Mouse (Mus musculus) MEL (cell line): ENCODE results near the gene Arhgap45. TPM values are rescaled to one million over a fixed set of nuclear protein-coding genes. Genes with fewer than 3 reads are reported as not detected.

Experiments used
- DNase-seq: peaks from one replicate; pipeline ENCODE4 v3.0.0; 2011; ENCODE audit warnings: low read depth, low spot score
- H3K27ac ChIP-seq: 2 replicates; pipeline ENCODE4 v1.5.1; 2012; ENCODE audit warnings: low read depth, mild to moderate bottlenecking, control low read depth, low read length, moderate library complexity; ENCODE audit not compliant: control insufficient read depth
- H3K27me3 ChIP-seq, 2 experiments: fragments of 150-350 bp in 1 of 2; sonication (generic) in 1 of 2; 2 replicates each; pipeline ENCODE4 v1.6.1; 2012; ENCODE audit warnings: low read length in 2 of 2, mild to moderate bottlenecking in 2 of 2, improper control_type of control experiment in 1 of 2, moderate library complexity in 1 of 2; ENCODE audit not compliant: insufficient read depth in 2 of 2, control insufficient read depth in 1 of 2
- H3K36me3 ChIP-seq, 2 experiments: 2 replicates each; pipeline ENCODE4 v1.6.1; 2012 to 2014; ENCODE audit warnings: low read length in 2 of 2, improper control_type of control experiment in 1 of 2, inconsistent platforms in 1 of 2, mild to moderate bottlenecking in 1 of 2; ENCODE audit not compliant: insufficient read depth in 2 of 2, control insufficient read depth in 1 of 2
- H3K4me1 ChIP-seq, 2 experiments: fragments of 150-350 bp in 1 of 2; sonication (generic) in 1 of 2; 2 replicates each; pipeline ENCODE4 v1.6.1; 2012; ENCODE audit warnings: low read length in 2 of 2, improper control_type of control experiment in 1 of 2, mild to moderate bottlenecking in 1 of 2; ENCODE audit not compliant: insufficient read depth in 2 of 2, control insufficient read depth in 1 of 2
- H3K4me3 ChIP-seq, 2 experiments: fragments of 150-350 bp in 1 of 2; sonication (generic) in 1 of 2; 2 replicates each; pipeline ENCODE4 v1.5.1; 2012; ENCODE audit warnings: low read depth in 2 of 2, low read length in 2 of 2, mild to moderate bottlenecking in 2 of 2, moderate library complexity in 2 of 2, control low read depth in 1 of 2, improper control_type of control experiment in 1 of 2; ENCODE audit not compliant: control insufficient read depth in 1 of 2, insufficient read depth in 1 of 2
- H3K79me2 ChIP-seq: 2 replicates; pipeline ENCODE4 v1.6.1; 2012; ENCODE audit warnings: mild to moderate bottlenecking, low read length, moderate library complexity; ENCODE audit not compliant: control insufficient read depth, poor library complexity, insufficient read depth
- H3K9ac ChIP-seq: 2 replicates; pipeline ENCODE4 v1.6.1; 2012; ENCODE audit warnings: low read depth, mild to moderate bottlenecking, control low read depth, low read length, moderate library complexity; ENCODE audit not compliant: control insufficient read depth, poor library complexity, severe bottlenecking
- H3K9me3 ChIP-seq: fragments of 150-350 bp; sonication (generic); replicated peaks from 2 replicates; pipeline ENCODE4 v1.6.1; 2012; ENCODE audit warnings: mild to moderate bottlenecking, low read length, improper control_type of control experiment, moderate library complexity; ENCODE audit not compliant: insufficient read depth
- BHLHE40 ChIP-seq: IDR thresholded peaks from 2 replicates; pipeline ENCODE4 v1.6.1; 2012; ENCODE audit warnings: low read depth, mild to moderate bottlenecking, inconsistent platforms, low read length, improper control_type of control experiment, borderline replicate concordance
- CTCF ChIP-seq, 3 experiments: IDR thresholded peaks in 2 of 3; conservative IDR thresholded peaks in 1 of 3; 2 replicates each; pipeline ENCODE4 v1.5.1; 2011 to 2012; ENCODE audit warnings: low read length in 3 of 3, low read depth in 2 of 3, mild to moderate bottlenecking in 2 of 3, improper control_type of control experiment in 1 of 3, inconsistent platforms in 1 of 3, mixed read lengths in 1 of 3, moderate library complexity in 1 of 3; ENCODE audit not compliant: control insufficient read depth in 1 of 3, insufficient read depth in 1 of 3, poor library complexity in 1 of 3, severe bottlenecking in 1 of 3
- E2F4 ChIP-seq: IDR thresholded peaks from 2 replicates; pipeline ENCODE4 v1.6.1; 2011; ENCODE audit warnings: low read depth, low read length, improper control_type of control experiment, borderline replicate concordance
- ELF1 ChIP-seq: IDR thresholded peaks from 2 replicates; pipeline ENCODE4 v1.6.1; 2014; ENCODE audit warnings: low read depth, mild to moderate bottlenecking, inconsistent platforms, low read length, improper control_type of control experiment, moderate library complexity
- GATA1 ChIP-seq: IDR thresholded peaks from 2 replicates; pipeline ENCODE4 v1.6.1; 2011; ENCODE audit warnings: low read depth, low read length, improper control_type of control experiment
- JUND ChIP-seq: IDR thresholded peaks from 2 replicates; pipeline ENCODE4 v1.6.1; 2011; ENCODE audit warnings: low read depth, mild to moderate bottlenecking, improper control_type of control experiment, low read length
- MAZ ChIP-seq: IDR thresholded peaks from 2 replicates; pipeline ENCODE4 v1.6.1; 2012; ENCODE audit warnings: low read depth, mild to moderate bottlenecking, inconsistent platforms, low read length, improper control_type of control experiment
- POLR2A ChIP-seq, 2 experiments: IDR thresholded peaks; 2 replicates each; pipeline ENCODE4 v1.6.1; 2011 to 2012; ENCODE audit warnings: low read length in 2 of 2, mild to moderate bottlenecking in 2 of 2, control low read depth in 1 of 2, improper control_type of control experiment in 1 of 2, low read depth in 1 of 2, moderate library complexity in 1 of 2; ENCODE audit not compliant: control insufficient read depth in 1 of 2, insufficient read depth in 1 of 2, poor library complexity in 1 of 2
- RAD21 ChIP-seq: IDR thresholded peaks from 2 replicates; pipeline ENCODE4 v1.6.1; 2011; ENCODE audit warnings: mild to moderate bottlenecking, low read depth, low read length, improper control_type of control experiment
- RCOR1 ChIP-seq: IDR thresholded peaks from 2 replicates; pipeline ENCODE4 v1.6.1; 2012; ENCODE audit warnings: low read depth, mild to moderate bottlenecking, inconsistent platforms, low read length, improper control_type of control experiment
- SMC3 ChIP-seq: IDR thresholded peaks from 2 replicates; pipeline ENCODE4 v1.6.1; 2011; ENCODE audit warnings: low read depth, low read length, improper control_type of control experiment
- TBP ChIP-seq: IDR thresholded peaks from 2 replicates; pipeline ENCODE4 v1.8.0; 2011; ENCODE audit warnings: low read depth, low read length, improper control_type of control experiment
- TCF12 ChIP-seq: IDR thresholded peaks from 2 replicates; pipeline ENCODE4 v1.6.1; 2014; ENCODE audit warnings: low read depth, mild to moderate bottlenecking, inconsistent platforms, low read length, improper control_type of control experiment, moderate library complexity
- ZC3H11A ChIP-seq: IDR thresholded peaks from 2 replicates; pipeline ENCODE4 v1.6.1; 2012; ENCODE audit warnings: low read depth, mild to moderate bottlenecking, inconsistent platforms, low read length, improper control_type of control experiment
- ZMIZ1 ChIP-seq: IDR thresholded peaks from 2 replicates; pipeline ENCODE4 v1.6.1; 2012; ENCODE audit warnings: low read depth, mild to moderate bottlenecking, inconsistent platforms, low read length, improper control_type of control experiment, moderate library complexity
- polyA plus RNA-seq, 2 experiments: library from polyadenylated mRNA; stranded (reverse) in 1 of 2; unstranded in 1 of 2; fragments of >175 nt in 1 of 2; fragments of >200 nt in 1 of 2; gene quantifications; 2 replicates each; pipeline versions ENCODE4 v1.2.1 to v1.2.4; 2012; ENCODE audit warnings: low replicate concordance in 2 of 2, low read depth in 1 of 2; ENCODE audit not compliant: insufficient read length in 2 of 2, insufficient read depth in 1 of 2, missing spikeins in 1 of 2
- total RNA-seq: library from RNA; depleted of rRNA; stranded (reverse); fragments of 300-350 nt; gene quantifications from 2 replicates; pipeline ENCODE4 v1.2.3, GENCODE M21; 2012

Arhgap45 gene
- total and polyA plus RNA-seq, 3 experiments: 26.2 to 53.6 TPM; not detected in 1

- TF ChIP-seq E2F4: no peak
- peak; percentile 43 to 64 (median 56) for TF ChIP-seq CTCF (IDR thresholded peaks at IDR 0.05 in 2 of 3, conservative IDR thresholded peaks at IDR 0.05 in 1 of 3; ENCODE audit: control insufficient read depth in 1 of 3, insufficient read depth in 1 of 3, low read depth in 2 of 3, low read length in 3 of 3, poor library complexity in 1 of 3, severe bottlenecking in 1 of 3)
- peak; percentile 40 for TF ChIP-seq RAD21
- TF ChIP-seq ZC3H11A: peak; percentile 28; the same call in 1 of the 2 replicates
- no peak for TF ChIP-seq RCOR1
- TF ChIP-seq SMC3: peak; percentile 47
- Histone ChIP-seq H3K4me1 (peaks cover 10 to 19% of the 10 kb centered on the region in 2 experiments), H3K79me2 (peaks cover 12% of the 10 kb centered on the region), H3K36me3 (peaks cover 8 to 11% of the 10 kb centered on the region in 2 experiments), H3K27me3 (no peaks in the 10 kb centered on the region), H3K27ac (no peak overlapping the region), H3K4me3 (no peak overlapping the region), H3K9me3 (no peaks in the 10 kb centered on the region), H3K9ac (no peak overlapping the region)
- DNase-seq: peak; percentile 37
These were observed 1.8 kb upstream of the Arhgap45 start for GRCm38 (mm10) chr10:80014484-80015290.

GRCm38 (mm10) chr10:80015583-80015982, 870 bp upstream of the Arhgap45 start:
- DNase-seq: no peak
- TF ChIP-seq E2F4 (no peak), SMC3 (no peak), POLR2A (IDR thresholded peaks at IDR 0.05; ENCODE audit: control insufficient read depth in 1 of 2, insufficient read depth in 1 of 2, low read depth in 1 of 2, low read length in 2 of 2, poor library complexity in 1 of 2) (no peak), BHLHE40 (no peak), RAD21 (no peak), RCOR1 (no peak), ZMIZ1 (no peak), GATA1 (no peak), MAZ (no peak), ELF1 (no peak), TBP (no peak)
- H3K4me3 ChIP-seq: no peak overlapping the region
- no peak overlapping the region for H3K9ac ChIP-seq
- peaks cover 10 to 19% of the 10 kb centered on the region in 2 experiments for H3K4me1 ChIP-seq
- H3K9me3 ChIP-seq: no peaks in the 10 kb centered on the region
- H3K27me3 ChIP-seq: no peaks in the 10 kb centered on the region
- H3K27ac ChIP-seq: no peak overlapping the region
- peaks cover 12% of the 10 kb centered on the region for H3K79me2 ChIP-seq
- peaks cover 2 to 11% of the 10 kb centered on the region in 2 experiments; a peak in 3 of 4 replicates for H3K36me3 ChIP-seq

- H3K4me1 ChIP-seq: peaks cover 10 to 19% of the 10 kb centered on the region in 2 experiments
- peak overlapping the region; percentile 80 for H3K27ac ChIP-seq
- DNase-seq: peak; percentile 55
- peaks cover 0 to 11% of the 10 kb centered on the region in 2 experiments; a peak in 3 of 4 replicates for H3K36me3 ChIP-seq
- H3K9me3 ChIP-seq: no peaks in the 10 kb centered on the region
- H3K9ac ChIP-seq: peak overlapping the region; percentile 84
- H3K27me3 ChIP-seq: no peaks in the 10 kb centered on the region
- peak overlapping the region; percentile 74 to 98 for H3K4me3 ChIP-seq
- H3K79me2 ChIP-seq: peaks cover 12% of the 10 kb centered on the region
- TF ChIP-seq POLR2A (IDR thresholded peaks at IDR 0.05; ENCODE audit: control insufficient read depth in 1 of 2, insufficient read depth in 1 of 2, low read depth in 1 of 2, low read length in 2 of 2, poor library complexity in 1 of 2) (0 out of 4 replicates have a peak, but pooled peaks of 1 of the 2 experiments have one; percentile 10), JUND (no peak), MAZ (no peak), TCF12 (no peak)
- TF ChIP-seq, all 39 proteins: peak for 1
These were observed 478 bp downstream of the Arhgap45 start for GRCm38 (mm10) chr10:80016931-80017330.
